Mouse (Mus musculus): Measurements from ENCODE around the gene Prph.
"Not testable (repeated sequence)": the region's sequence is repeated elsewhere in the genome, so short reads cannot be mapped to it uniquely, and the experiment has no call there.

Prph gene

DNA sequence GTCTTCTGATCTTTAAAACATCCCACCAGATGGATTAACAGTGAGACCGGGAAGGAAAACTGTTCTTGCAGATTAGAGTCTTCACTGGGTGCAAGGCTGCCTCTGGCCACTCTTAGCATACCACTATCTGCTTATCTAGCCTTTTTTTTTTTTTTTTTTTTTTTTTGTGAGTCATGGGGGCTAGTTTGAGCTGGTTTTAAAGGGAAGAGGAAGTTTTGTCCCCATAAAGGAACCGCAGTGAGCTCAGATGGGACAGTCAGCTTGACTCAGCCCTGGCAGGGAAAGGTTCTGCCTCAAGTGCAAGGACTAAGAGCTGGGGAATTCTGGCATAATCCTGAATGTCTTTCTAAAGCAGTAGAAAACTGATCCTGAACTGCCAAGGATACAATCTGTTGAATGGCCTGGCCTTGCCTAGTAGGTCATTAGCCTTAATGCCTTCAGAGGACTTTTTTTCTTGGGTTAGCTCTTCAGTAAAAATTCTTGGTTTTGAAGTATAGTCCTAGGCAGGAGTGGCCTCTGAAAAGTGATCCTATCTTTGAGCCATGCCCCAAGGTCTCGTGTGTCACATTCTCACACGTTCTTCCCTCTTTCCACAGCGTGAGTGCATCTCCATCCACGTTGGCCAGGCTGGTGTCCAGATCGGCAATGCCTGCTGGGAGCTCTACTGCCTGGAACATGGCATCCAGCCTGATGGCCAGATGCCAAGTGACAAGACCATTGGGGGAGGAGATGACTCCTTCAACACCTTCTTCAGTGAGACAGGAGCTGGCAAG, 21.3 kb upstream of the Prph start:
- no peak for DNase-seq (ENCODE audit: low spot score)

- DNase-seq (ENCODE audit: low spot score) = no peak
These were observed 19.5 kb upstream of the Prph start for GRCm38 (mm10) chr15:99035431-99035830.

GRCm38 (mm10) chr15:99036249-99036905, 18.6 kb upstream of the Prph start:
- no peak for DNase-seq (ENCODE audit: low spot score)

GRCm38 (mm10) chr15:99038025-99038424, 16.9 kb upstream of the Prph start:
- no peak for DNase-seq (ENCODE audit: low spot score)

DNA sequence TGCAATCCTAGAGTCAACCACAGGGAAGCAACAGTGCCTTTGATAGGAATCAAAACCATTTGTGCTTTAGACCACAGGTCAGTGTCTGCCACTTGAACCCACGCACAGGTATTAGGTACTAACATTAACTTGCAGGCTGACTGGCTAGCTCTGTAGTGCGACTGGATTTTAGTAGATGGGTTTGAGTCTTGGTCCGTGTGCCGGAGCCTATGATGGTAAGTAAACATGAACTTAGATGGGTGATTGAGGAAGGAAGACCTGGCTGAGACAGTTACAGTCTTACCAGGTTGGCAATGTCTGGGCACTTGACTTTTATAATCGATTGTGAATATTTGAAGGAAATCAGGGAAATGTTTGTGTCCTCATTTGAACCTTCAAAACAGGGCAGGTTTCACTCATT, 16.2 kb upstream of the Prph start:
- DNase-seq (ENCODE audit: low spot score) = no peak

GRCm38 (mm10) chr15:99039306-99039705, 15.7 kb upstream of the Prph start:
- DNase-seq (ENCODE audit: low spot score) = no peak

GRCm38 (mm10) chr15:99039996-99040919, 14.7 kb upstream of the Prph start:
- DNase-seq (ENCODE audit: low spot score) = no peak

DNA sequence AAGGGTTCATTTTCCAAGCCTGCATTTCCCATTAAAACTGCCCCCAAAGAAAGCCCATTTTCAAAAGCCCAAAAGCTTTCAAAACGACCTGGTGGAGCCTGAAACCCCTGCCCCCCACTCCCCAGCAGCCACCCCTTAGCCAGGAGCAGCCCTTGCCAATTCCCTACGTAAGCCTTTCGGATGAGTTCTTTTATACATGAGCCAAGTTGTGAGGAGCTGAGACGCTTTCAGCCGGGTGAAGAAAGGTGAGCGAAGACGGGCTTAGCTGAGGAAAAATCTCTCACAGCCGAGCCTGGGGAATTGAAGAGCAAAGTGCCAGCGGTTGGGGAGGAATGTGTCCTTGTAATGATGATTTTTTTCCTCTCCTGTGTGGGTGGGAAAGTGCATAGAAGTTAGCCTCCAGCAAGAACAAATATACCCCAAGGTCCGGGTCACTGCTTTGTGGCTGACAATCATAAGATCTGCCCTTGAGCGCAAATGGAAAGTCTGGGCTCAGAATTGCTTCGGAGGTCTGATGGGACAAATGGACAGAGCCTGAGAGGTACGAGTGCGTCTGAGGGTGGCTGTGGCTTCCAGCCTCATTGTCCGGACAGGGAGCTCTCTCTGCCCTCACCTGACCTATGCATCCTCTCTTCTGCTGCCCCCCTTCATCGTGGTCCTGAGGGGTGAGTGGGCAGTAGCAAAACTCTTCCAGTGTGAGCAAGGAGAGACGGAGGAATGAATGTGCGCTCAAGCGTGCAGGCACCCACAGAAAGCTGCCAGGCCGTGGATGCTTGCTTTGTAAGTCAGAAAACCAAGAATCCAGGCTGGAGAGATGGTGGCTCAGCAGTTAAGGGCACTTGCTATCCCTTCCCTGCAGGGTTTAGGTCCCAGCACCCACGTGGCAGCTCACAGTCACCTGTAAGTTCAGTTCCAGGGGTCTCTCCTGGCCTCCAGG, 13.8 kb upstream of the Prph start:
- no peak for DNase-seq (ENCODE audit: low spot score)

DNA sequence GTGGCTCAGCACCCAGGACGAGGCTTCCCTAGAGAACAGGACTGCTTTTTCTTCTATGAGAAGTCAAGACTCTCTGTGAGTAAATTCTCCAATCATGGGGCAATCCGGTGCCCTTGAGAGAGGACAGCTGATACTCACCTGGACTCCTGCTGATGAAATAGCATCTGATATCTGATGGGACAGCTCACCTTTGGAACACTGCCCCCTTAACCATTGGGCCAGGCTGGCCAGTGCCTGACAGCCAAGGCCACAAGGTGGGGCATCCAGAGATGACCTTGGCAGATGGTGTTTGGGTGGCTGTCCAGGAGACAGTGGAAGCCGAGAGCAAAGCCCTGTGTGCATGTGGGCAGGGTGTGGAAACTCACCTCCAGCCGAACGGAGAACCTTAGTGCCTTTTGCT, 12.6 kb upstream of the Prph start:
- no peak for DNase-seq (ENCODE audit: low spot score)

DNA sequence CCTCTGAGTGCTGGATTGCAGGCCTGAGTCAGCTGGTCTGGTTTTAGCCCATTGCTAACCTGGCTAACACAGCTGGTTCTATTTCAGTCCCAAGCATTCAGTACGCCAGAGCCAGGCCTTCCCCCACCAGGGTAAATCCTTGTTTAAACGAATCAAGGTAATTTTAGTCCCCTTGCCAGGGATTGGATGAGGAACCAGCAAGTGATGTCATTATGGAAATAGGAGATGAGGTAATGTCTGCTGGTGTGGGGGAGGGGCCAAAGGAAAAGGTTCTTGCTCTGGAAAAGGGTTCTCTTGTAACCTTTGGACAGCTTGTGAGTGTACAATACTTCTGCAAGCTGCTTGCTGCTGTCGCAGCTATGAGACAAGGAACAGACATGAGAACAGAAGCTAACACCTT, 10.1 kb upstream of the Prph start:
- no peak for DNase-seq (ENCODE audit: low spot score)

DNA sequence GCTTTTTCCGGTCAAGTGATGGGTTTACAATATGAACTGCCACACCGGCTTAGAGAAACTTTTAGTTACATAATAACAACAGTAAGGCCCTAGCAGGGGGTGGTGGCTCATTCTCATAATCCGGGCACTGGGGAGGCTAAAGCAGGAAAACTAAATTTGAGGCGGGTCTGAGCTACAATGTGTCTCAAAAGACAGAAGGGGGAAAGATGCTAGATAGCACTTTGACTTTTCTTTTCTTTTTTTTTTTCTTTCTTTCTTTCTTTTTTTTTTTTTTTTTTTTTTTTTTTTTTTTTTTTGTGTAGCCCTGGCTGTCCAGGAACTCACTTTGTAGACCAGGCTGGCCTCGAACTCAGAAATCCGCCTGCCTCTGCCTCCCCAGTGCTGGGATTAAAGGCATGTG, 9.2 kb upstream of the Prph start:
- not testable (repeated sequence) for DNase-seq (ENCODE audit: low spot score)

DNA sequence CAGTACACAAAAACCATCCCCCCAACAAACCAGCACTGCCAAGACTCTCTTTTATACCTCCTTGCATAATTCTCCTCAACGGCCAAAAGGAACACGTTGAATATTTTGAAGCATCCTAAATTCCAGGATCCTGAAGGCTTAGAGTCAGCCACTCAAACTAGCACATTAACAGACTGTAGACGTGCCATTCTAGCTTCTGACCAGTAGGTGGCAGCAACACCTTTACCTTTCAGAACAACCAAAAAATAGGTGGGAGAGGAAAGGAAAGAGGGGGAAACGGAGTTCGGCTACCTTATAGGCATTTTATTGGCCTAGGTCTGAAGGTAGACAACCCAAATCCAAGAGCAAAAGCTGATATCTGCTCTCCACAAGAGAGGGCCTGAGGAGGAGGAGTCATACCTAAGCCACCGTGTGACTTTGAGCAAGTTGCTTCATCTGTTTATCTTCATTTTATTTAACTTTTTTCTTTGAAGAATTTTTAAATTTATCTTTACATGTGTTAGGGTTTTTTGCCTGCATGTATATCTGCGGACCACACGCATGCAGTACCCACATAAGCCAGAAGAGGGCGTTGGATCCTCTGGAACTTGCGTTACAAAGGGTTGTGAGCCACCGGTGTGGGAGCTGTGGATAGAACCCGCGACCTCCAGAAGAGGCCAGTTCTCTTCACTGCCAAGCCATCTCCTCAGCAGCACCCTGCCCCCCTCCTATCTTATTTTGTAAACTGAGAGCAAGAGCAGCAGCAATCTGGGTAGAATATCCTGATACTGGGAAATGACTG, 5.3 kb upstream of the Prph start:
- DNase-seq (ENCODE audit: low spot score) = no peak

- no peak for DNase-seq (ENCODE audit: low spot score)
These were observed 1.6 kb upstream of the Prph start for GRCm38 (mm10) chr15:99053373-99053772.

DNA sequence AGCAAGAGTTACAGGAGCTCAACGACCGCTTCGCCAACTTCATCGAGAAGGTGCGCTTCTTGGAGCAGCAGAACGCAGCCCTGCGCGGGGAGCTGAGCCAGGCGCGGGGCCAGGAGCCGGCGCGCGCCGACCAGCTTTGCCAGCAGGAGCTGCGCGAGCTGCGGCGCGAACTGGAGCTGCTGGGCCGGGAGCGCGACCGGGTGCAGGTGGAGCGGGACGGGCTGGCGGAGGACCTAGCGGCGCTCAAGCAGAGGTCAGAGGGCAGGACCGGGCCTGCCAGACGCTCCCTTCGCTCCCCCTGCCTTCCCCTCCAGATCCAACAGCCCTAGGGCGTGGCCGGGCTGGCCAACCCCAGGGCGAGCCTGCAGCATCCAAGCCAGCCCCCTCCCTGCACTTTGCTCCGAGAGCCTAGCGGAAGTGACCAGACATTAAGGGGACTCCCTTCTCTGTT, 562 bp downstream of the Prph start:
- DNase-seq (ENCODE audit: low spot score) = peak; percentile 45

DNA sequence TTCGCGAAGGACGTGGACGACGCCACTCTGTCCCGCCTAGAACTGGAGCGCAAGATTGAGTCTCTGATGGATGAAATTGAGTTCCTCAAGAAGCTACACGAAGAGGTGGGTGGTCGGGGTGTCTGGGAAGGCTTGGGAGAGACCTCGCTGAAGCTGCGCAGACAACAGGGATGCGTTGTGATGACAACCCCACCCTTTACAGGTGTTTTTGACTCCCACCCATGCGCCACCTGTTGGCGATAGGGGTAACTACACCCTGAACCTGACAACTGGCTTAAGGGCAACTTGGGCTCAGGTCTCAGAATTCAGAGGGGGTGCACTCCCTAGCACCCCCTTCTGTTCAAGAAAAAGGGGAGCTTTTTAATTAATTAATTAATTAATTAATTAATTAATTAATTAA, 1.4 kb downstream of the Prph start:
- DNase-seq (ENCODE audit: low spot score) = no peak

DNA sequence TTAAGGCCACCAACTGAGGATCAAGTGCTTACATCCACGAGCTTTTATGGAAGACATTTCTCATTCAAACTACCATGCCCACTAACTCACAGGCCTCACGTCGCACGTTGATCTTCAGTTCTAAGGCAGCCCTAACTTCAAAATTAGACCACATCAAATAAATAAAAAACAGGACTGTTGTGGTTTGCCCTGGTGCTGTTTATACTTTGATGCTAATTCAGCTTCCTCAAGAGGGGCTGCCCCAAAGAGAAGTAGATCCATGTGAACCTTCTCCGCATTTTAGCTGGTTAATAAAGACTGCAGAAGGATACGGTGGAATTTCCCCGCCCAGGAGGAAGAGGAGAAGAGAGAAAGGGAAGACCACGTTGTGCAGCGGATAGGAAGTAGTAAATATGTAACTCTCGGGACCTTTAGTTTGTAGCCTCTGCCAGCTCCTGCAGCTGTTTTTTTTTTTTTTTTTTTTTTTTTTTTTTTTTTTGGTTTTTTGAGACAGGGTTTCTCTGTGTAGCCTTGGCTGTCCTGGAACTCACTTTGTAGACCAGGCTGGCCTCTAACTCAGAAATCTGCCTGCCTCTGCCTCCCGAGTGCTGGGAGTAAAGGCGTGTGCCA, 10.7 kb downstream of the Prph start:
- DNase-seq (ENCODE audit: low spot score) = no peak

- DNase-seq (ENCODE audit: low spot score) = no peak
These were observed 17.0 kb downstream of the Prph start for GRCm38 (mm10) chr15:99071988-99072387.

- no peak for DNase-seq (ENCODE audit: low spot score)
These were observed 19.1 kb downstream of the Prph start, which contains the start of gene Troap for GRCm38 (mm10) chr15:99074019-99074599. Gene Troap (plus strand): TSS chr15:99074575.

DNA sequence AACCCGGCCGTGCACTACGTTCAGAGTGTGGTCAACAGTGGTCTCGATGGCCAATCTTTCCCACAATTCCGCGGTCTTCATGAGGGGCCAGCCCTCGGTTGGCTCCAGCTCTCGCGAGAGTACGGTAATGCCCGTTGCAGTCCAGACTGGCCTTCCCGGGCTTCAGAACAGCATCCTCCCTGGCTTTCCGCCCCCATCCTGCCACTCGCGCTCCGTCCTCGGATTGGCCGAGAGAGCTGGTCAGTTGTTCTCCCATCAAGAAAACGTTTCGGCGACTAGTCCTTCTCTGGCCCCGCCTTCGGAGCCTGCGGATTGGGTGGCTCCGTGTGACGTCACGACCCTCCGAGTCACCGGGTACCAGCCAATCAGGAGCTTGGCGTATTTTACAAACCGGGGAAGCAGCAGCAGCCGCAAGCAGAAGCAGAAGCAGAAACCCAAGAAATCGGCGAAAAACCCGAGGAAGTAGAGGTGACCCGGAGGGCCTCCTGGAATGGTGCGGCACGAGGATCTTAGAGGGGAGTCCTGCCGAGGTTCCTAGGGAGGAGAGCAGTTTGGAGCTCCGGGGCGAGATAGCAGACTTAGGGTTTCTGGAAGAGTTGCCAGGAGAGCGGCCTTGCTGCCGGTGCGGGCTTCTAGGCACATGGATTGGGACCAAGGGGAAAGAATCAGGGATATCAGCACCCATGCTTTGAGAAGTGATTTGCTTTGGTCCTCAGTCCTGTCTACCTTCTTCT, 19.8 kb downstream of the Prph start:
- DNase-seq (ENCODE audit: low spot score) = peak; percentile 96
